Mouse (Mus musculus): ENCODE results near the gene Hnrnpl. TPM values are rescaled to one million over a fixed set of nuclear protein-coding genes. Genes with fewer than 3 reads are reported as not detected.
A peak's percentile ranks its signal among the peaks of the same experiment; 100 is the strongest.

Hnrnpl gene
- 254 and 255 TPM in 2 replicates for polyA plus RNA-seq (2014; fragmentation: Nextera tagmentation; extraction: Ambion mirVana)

DNA sequence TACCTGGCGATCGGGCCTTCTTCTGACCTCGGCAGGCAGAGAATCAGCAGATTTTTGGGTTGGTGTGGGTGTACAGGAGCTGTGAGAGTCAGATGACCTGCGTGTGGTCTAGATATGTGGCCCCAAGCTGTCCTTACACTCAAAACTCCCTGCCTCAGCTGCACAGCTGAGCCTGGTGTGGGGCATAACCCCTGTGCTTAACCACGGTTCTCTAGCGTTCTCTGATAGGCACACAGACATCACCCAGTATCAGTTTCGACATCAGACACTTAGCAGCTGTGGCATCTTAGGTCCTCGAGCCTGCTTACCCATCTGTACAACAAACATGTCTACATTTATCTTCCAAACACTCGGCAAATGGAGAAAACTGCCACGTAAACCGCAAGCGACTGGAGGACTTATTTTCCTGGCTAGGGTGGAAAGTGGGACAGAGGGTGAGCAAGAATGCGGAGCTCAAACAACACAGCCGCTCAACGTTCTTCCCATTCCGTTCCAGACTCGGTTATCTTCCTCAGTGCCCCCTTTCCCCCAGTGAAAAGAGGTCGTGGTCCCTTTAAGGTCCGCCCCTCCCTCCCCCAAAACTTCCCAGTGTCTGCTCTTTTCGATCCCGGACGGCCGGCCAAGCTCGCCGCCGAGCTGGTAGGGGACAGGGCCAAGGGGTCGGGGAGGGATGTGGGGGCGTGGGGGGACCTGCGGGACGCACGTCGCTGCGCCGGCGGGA lies at the start of gene Hnrnpl:
Gene Hnrnpl, plus strand, starts transcription at position 321 of the 721 bp plus-strand sequence.
- peak; percentile 76 for DNase-seq
- Histone ChIP-seq H3K4me2 (peak within 1 kb of the TSS; percentile 98), H3K4me1 (ENCODE audit: insufficient read depth) (peaks cover 18% of the 10 kb centered on the region), H3K36me3 (ENCODE audit: insufficient read depth) (peaks cover 19% of the 10 kb centered on the region), H3K9me3 (ENCODE audit: low read depth, low read length) (no peaks in the 10 kb centered on the region), H3K27me3 (ENCODE audit: insufficient read depth, low read length) (no peaks in the 10 kb centered on the region), H3K4me3 (ENCODE audit: low read depth, low read length) (peak within 1 kb of the TSS; percentile 81), H3K27ac (ENCODE audit: low read depth) (peak within 1 kb of the TSS; percentile 100), H3K9ac (peak within 1 kb of the TSS; percentile 91)
- TF ChIP-seq CTCF (IDR thresholded peaks at IDR 0.05; ENCODE audit: low read depth), result no peak
- peak; percentile 12 for ATAC-seq (ENCODE audit: insufficient read depth)
- 2% methylated on average over 35 of the region's 35 CpGs for WGBS

DNA sequence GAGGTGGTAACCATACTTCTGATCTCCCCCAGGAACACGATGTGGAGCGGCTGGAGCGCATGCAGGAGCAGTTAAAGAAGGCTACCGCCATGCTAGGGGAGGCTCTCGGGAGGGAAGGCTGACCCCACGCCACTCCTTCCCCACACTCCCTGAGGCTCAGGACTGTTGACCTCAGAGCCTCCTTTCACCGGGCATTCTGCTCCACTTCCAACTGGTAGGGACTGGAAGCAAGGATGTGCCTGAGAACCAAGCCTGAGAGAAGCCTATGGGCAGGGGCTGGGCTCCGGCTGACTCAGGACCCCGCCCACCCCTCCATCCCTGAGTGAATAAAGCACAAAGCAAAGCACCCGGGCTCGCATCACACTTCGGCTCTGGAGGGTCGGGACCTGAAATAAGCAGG lies 49.7 kb upstream of the Hnrnpl start:
- no peaks in the 10 kb centered on the region for H3K9me3 ChIP-seq (ENCODE audit: low read depth, low read length)
- no peak overlapping the region for H3K4me2 ChIP-seq
- TF ChIP-seq CTCF (IDR thresholded peaks at IDR 0.05; ENCODE audit: low read depth), result no peak
- ATAC-seq (ENCODE audit: insufficient read depth), result no peak
- 84% methylated on average over 13 of the region's 13 CpGs for WGBS
- no peak overlapping the region for H3K4me3 ChIP-seq (ENCODE audit: low read depth, low read length)
- no peak overlapping the region for H3K9ac ChIP-seq
- H3K4me1 ChIP-seq (ENCODE audit: insufficient read depth), result no peaks in the 10 kb centered on the region
- peaks cover 45% of the 10 kb centered on the region for H3K36me3 ChIP-seq (ENCODE audit: insufficient read depth)
- peaks cover 9% of the 10 kb centered on the region; the same call in 1 of the 2 replicates for H3K27me3 ChIP-seq (ENCODE audit: insufficient read depth, low read length)
- no peak for DNase-seq
- no peak overlapping the region for H3K27ac ChIP-seq (ENCODE audit: low read depth)

DNA sequence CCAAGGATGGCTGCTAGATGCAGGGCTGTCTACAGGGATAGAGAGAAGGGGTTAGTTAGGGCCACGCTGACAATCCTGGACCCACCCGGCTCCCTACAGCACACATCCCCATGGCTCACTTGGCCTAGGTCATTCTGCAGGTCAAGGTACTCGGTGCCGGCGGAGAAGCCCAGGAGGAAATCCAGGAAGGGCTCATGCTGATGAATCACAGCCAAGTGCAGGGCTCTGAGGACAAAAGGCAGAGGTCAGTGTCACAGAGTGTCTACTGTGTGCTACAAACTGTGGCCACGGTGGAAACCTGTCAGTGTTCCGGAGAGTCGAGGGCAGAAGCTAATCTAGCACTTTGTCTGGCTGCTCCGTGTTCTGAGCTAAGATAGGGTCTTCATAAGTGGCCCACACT lies 46.4 kb upstream of the Hnrnpl start:
- no peak overlapping the region for H3K27ac ChIP-seq (ENCODE audit: low read depth)
- DNase-seq, result no peak
- no peaks in the 10 kb centered on the region for H3K9me3 ChIP-seq (ENCODE audit: low read depth, low read length)
- H3K4me1 ChIP-seq (ENCODE audit: insufficient read depth), result peaks cover 5% of the 10 kb centered on the region; the same call in 1 of the 2 replicates
- ATAC-seq (ENCODE audit: insufficient read depth), result no peak
- H3K27me3 ChIP-seq (ENCODE audit: insufficient read depth, low read length), result no peaks in the 10 kb centered on the region
- peaks cover 42% of the 10 kb centered on the region for H3K36me3 ChIP-seq (ENCODE audit: insufficient read depth)
- TF ChIP-seq CTCF (IDR thresholded peaks at IDR 0.05; ENCODE audit: low read depth), result no peak
- H3K9ac ChIP-seq, result no peak overlapping the region
- 88% methylated on average over 9 of the region's 9 CpGs for WGBS
- H3K4me2 ChIP-seq, result no peak overlapping the region
- H3K4me3 ChIP-seq (ENCODE audit: low read depth, low read length), result no peak overlapping the region

DNA sequence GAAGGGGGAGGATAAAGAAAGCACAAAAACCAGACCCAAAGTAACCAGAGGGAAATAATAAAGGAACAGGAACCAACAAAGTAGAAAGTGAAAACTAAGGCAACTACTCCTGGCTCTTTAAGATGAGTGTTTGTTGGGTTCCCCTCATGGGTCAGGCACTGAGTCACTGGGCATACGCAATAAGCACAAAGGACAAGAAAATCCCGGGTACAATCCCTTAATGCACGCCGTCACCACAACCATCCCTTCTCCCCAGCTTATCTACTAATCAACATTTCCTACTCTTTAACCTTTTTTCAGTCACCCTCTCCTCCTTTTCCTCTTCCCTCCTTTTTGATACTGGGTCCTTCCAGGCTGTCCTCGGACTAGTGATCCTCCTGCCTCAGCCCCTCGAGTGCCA lies 43.1 kb upstream of the Hnrnpl start:
- DNase-seq (no peak), ATAC-seq (ENCODE audit: insufficient read depth) (no peak)
- no peak overlapping the region for H3K9ac ChIP-seq
- H3K27me3 ChIP-seq (ENCODE audit: insufficient read depth, low read length), result no peaks in the 10 kb centered on the region
- peaks cover 11% of the 10 kb centered on the region; the same call in 1 of the 2 replicates for H3K4me1 ChIP-seq (ENCODE audit: insufficient read depth)
- peak overlapping the region; percentile 64; the same call in 1 of the 2 replicates for H3K4me3 ChIP-seq (ENCODE audit: low read depth, low read length)
- no peak for TF ChIP-seq CTCF (IDR thresholded peaks at IDR 0.05; ENCODE audit: low read depth)
- peak overlapping the region; percentile 72 for H3K4me2 ChIP-seq
- no peaks in the 10 kb centered on the region for H3K9me3 ChIP-seq (ENCODE audit: low read depth, low read length)
- H3K36me3 ChIP-seq (ENCODE audit: insufficient read depth), result peaks cover 23% of the 10 kb centered on the region
- H3K27ac ChIP-seq (ENCODE audit: low read depth), result no peak overlapping the region
- 87% methylated on average over 6 of the region's 6 CpGs for WGBS

DNA sequence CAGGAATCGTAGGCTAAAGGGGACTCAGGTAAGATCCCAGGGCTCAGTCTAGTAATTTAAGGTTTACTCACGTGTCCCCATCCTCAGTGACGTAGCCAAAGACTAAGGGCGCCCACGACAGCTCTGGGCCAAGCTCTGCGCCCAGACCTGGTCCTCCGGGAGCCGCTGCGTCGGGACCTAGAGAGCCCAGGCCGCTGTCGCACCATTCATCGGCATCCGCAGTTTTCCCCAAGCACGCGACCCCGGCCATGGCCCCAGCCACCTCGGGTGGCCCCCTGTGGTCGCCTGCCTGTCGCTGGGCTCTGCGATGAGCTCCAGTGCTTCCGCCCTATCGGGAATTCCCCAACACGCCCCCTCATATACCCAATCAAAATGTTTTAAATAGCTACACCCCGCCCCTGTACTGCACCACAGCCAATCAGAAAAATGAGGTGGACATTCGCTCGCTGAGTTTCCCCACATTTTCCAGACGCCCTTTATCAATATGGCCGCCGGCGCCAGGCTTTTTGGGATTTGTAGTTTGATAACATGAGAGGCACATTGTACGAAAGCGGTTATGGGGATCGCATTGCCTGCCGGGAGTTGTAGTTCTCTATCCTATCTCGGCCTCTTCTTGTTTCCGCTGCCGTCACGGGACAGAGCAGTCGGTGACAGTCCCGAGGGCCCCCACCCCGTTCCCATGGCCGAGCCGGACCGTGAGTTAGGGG lies 42.0 kb upstream of the Hnrnpl start, which contains the start of gene Sirt2:
Gene Sirt2, plus strand, starts transcription at position 563 of the 707 bp plus-strand sequence.
- Histone ChIP-seq H3K27me3 (ENCODE audit: insufficient read depth, low read length) (no peaks in the 10 kb centered on the region), H3K9me3 (ENCODE audit: low read depth, low read length) (no peaks in the 10 kb centered on the region)
- ATAC-seq (ENCODE audit: insufficient read depth), result peak; percentile 99

DNA sequence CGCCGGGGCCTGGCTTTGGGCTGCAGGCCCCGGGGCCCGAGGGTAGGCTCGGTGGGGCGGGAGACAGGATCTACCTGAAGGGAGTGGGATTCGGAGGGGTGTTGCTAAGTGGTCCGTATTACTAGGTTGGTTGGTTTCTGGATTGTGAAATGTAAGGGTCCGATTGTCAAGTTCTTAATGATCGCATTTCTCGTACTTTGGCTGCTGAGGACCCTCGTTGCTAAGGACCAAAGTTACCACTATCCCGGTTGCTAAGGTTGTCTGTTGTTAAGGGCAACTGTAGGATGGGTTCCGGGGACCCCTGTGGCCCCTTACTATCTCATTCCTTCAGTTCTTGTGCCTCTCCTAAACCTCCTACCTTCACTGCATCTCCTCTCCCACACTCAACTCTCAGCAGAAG lies 41.4 kb upstream of the Hnrnpl start:
- ATAC-seq (ENCODE audit: insufficient read depth), result peak; percentile 15; the same call in 1 of the 2 replicates
- WGBS, result 6% methylated on average over 14 of the region's 14 CpGs

More for the DNA sequence above, 42.0 kb upstream of the Hnrnpl start, which contains the start of gene Sirt2:
- Histone ChIP-seq H3K4me3 (ENCODE audit: low read depth, low read length) (peak within 1 kb of the TSS; percentile 64), H3K4me2 (peak within 1 kb of the TSS; percentile 72), H3K36me3 (ENCODE audit: insufficient read depth) (peaks cover 13% of the 10 kb centered on the region), H3K27ac (ENCODE audit: low read depth) (no peak within 1 kb of the TSS), H3K4me1 (ENCODE audit: insufficient read depth) (peaks cover 11% of the 10 kb centered on the region; the same call in 1 of the 2 replicates), H3K9ac (peak within 1 kb of the TSS; percentile 67)
- WGBS, result under 1% methylated on average over 45 of the region's 45 CpGs
- peak; percentile 99 for DNase-seq
- TF ChIP-seq CTCF (IDR thresholded peaks at IDR 0.05; ENCODE audit: low read depth), result peak; percentile 18; the same call in 1 of the 2 replicates

More for the DNA sequence above, 41.4 kb upstream of the Hnrnpl start:
- Histone ChIP-seq H3K4me2 (peak overlapping the region; percentile 68), H3K27me3 (ENCODE audit: insufficient read depth, low read length) (no peaks in the 10 kb centered on the region), H3K4me3 (ENCODE audit: low read depth, low read length) (peak overlapping the region; percentile 64), H3K9ac (peak overlapping the region; percentile 67), H3K36me3 (ENCODE audit: insufficient read depth) (0 out of 2 replicates have a peak, but pooled peaks cover 8% of the 10 kb centered on the region), H3K4me1 (ENCODE audit: insufficient read depth) (peaks cover 11% of the 10 kb centered on the region; the same call in 1 of the 2 replicates), H3K9me3 (ENCODE audit: low read depth, low read length) (no peaks in the 10 kb centered on the region), H3K27ac (ENCODE audit: low read depth) (no peak overlapping the region)
- TF ChIP-seq CTCF (IDR thresholded peaks at IDR 0.05; ENCODE audit: low read depth), result no peak
- peak; percentile 24 for DNase-seq
